Mouse (Mus musculus) forebrain, embryonic 16.5 days (tissue): ENCODE measurements around the gene Dgkg. TPM values are rescaled to one million over a fixed set of nuclear protein-coding genes. Genes with fewer than 3 reads are reported as not detected.

Experiments
- ATAC-seq: fragments of 200-750 bp; cut with Nextera tagmentation; 2 replicates; pipeline ENCODE4 v1.8.0; 2017; ENCODE audit warnings: mild to moderate bottlenecking, moderate library complexity
- H3K27ac ChIP-seq: fragments of 300-500 bp; sonication (generic); 2 replicates; pipeline ENCODE4 v1.5.1; 2014; ENCODE audit warnings: low read length, control low read depth
- H3K27me3 ChIP-seq: fragments of 300-500 bp; sonication (generic); replicated peaks from 2 replicates; pipeline ENCODE4 v1.6.1; 2014; ENCODE audit warnings: low read length; ENCODE audit not compliant: control insufficient read depth, insufficient read depth
- H3K36me3 ChIP-seq: fragments of 300-500 bp; sonication (generic); 2 replicates; pipeline ENCODE4 v1.6.1; 2014; ENCODE audit not compliant: control insufficient read depth, insufficient read depth
- H3K4me1 ChIP-seq: fragments of 300-500 bp; sonication (generic); replicated peaks from 2 replicates; pipeline ENCODE4 v1.6.1; 2014; ENCODE audit warnings: low read length; ENCODE audit not compliant: control insufficient read depth, insufficient read depth
- H3K4me2 ChIP-seq: fragments of 300-500 bp; sonication (generic); 2 replicates; pipeline ENCODE4 v1.6.1; 2014; ENCODE audit warnings: mild to moderate bottlenecking, low read length, control low read depth
- H3K4me3 ChIP-seq: fragments of 300-500 bp; sonication (generic); replicated peaks from 2 replicates; pipeline ENCODE4 v1.5.1; 2014; ENCODE audit warnings: mild to moderate bottlenecking, low read length, control low read depth
- H3K9ac ChIP-seq: fragments of 300-500 bp; sonication (generic); replicated peaks from 2 replicates; pipeline ENCODE4 v1.6.1; 2014; ENCODE audit warnings: low read depth, low read length, control low read depth
- H3K9me3 ChIP-seq: fragments of 300-500 bp; sonication (generic); 2 replicates; pipeline ENCODE4 v1.6.1; 2016; ENCODE audit warnings: low read length; ENCODE audit not compliant: control insufficient read depth
- WGBS: fragments of 180-500 bp; shearing (Covaris S2); extraction: QIAGEN DNeasy Blood & Tissue Kit; methylation state at CpG from one replicate; pipeline ENCODE4 v1.1.7; 2014; 5-methylcytosine and 5-hydroxymethylcytosine counted together
- polyA plus RNA-seq: library from polyadenylated mRNA; unstranded; fragments of >200 nt; fragmentation: Nextera tagmentation; extraction: Ambion mirVana; gene quantifications from 2 replicates; pipeline ENCODE4 v1.2.1, GENCODE M21; 2015

The Dgkg gene
- polyA plus RNA-seq, 1 experiment from 2014 or later = 6.6 TPM

DNA sequence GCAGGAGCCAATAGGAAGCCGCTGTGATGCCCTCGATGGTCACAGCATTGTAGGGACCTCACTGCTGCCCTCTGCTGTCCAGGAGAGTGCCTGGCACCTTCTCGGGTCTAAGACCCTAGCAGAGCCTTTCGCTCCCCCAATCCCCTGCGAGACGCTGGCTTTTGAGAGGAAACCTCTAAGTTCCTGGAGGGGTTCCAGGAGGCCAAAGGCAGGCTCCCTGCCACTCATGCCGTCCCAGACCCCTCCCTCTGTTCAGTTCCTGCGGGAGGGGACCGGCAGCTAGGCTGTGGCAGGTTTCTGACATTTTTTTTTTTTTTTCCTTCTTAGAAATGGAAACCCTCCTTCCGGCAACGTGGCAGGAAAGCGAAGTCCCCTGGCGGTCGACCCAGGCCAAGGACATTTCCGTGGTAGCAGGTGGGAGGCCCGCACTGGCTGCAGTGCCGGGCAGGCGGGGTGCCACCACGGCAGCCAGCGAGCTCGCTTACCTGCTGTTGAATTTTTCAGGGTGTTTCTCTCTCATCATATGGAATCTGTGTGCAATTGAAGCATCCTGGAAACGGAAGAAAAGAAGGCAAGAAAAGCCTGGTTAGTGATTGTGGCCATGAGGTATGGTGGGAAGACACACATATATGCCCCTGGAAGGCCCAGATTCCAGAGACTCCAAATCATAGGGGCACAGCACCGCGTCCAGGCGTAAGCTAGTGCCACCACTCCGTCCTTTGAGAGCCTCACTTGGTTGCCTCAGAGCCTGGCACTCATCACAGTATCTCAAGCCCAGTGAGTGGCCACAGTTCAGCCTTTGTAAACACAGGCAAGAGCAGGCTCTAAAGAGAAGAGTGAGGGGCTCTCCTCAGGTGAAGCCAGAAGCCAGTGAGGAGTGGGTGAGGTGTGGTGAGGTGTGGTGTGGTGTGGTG lies 108.6 kb downstream of the Dgkg start:
- 7% methylated on average over 26 of the region's 26 CpGs for WGBS
- no peaks in the 10 kb centered on the region for H3K9me3 ChIP-seq

GRCm38 (mm10) chr16:22547741-22548140 lies 109.3 kb downstream of the Dgkg start:
- 0 out of 2 replicates have a peak overlapping the region, but pooled peaks have one; percentile 65 for H3K9ac ChIP-seq
- no peak for ATAC-seq
- H3K36me3 ChIP-seq = no peaks in the 10 kb centered on the region
- H3K27me3 ChIP-seq = no peaks in the 10 kb centered on the region
- no peak overlapping the region for H3K27ac ChIP-seq
- peaks cover 22% of the 10 kb centered on the region for H3K4me1 ChIP-seq
- H3K4me2 ChIP-seq = peak overlapping the region; percentile 76
- 64% methylated on average over 10 of the region's 10 CpGs for WGBS
- no peaks in the 10 kb centered on the region for H3K9me3 ChIP-seq
- H3K4me3 ChIP-seq = peak overlapping the region; percentile 48

More for the DNA sequence above, 108.6 kb downstream of the Dgkg start:
- H3K4me3 ChIP-seq = peak overlapping the region; percentile 48
- peak; percentile 85 for ATAC-seq
- H3K9ac ChIP-seq = peak overlapping the region; percentile 65
- peaks cover 22% of the 10 kb centered on the region for H3K4me1 ChIP-seq
- H3K36me3 ChIP-seq = no peaks in the 10 kb centered on the region
- H3K27me3 ChIP-seq = no peaks in the 10 kb centered on the region
- H3K4me2 ChIP-seq = peak overlapping the region; percentile 76
- H3K27ac ChIP-seq = no peak overlapping the region

- Histone ChIP-seq H3K4me2 (no peak overlapping the region), H3K4me1 (peaks cover 22% of the 10 kb centered on the region), H3K36me3 (no peaks in the 10 kb centered on the region), H3K9me3 (no peaks in the 10 kb centered on the region), H3K27ac (peak overlapping the region; percentile 34), H3K4me3 (no peak overlapping the region), H3K27me3 (no peaks in the 10 kb centered on the region), H3K9ac (no peak overlapping the region)
- no peak for ATAC-seq
- 77% methylated on average over 8 of the region's 8 CpGs for WGBS
Observed at GRCm38 (mm10) chr16:22545799-22546198, 111.2 kb downstream of the Dgkg start.

GRCm38 (mm10) chr16:22545016-22545561 lies 111.9 kb downstream of the Dgkg start:
- WGBS = 6% methylated on average over 3 of the region's 3 CpGs
- Histone ChIP-seq H3K27ac (peak overlapping the region; percentile 34), H3K4me2 (no peak overlapping the region), H3K9ac (no peak overlapping the region), H3K9me3 (no peaks in the 10 kb centered on the region), H3K4me3 (no peak overlapping the region), H3K4me1 (peaks cover 22% of the 10 kb centered on the region), H3K27me3 (no peaks in the 10 kb centered on the region), H3K36me3 (no peaks in the 10 kb centered on the region)
- peak; percentile 75 for ATAC-seq

DNA sequence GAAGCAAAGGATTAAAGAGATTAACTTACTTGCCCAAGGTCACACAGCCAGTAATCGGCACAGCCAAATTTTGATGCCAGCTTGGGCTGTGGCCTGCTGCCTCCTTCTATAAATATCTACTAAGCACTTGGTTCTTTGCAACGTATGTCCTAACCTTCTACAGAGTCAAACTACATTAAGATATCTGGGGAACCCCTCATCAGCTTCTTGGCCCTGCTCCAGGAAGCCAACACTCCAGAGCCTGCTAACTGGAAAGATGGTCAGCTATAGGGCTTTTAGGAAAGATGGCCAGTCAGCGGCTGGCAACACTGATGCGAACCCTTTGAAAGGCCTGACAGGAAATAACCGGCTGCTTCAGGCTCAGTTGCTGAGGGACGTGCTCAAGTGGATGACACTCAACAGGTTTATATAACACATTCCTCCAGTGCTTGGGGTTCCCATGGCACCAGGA lies 114.3 kb downstream of the Dgkg start:
- Histone ChIP-seq H3K27me3 (no peaks in the 10 kb centered on the region), H3K9ac (no peak overlapping the region), H3K36me3 (no peaks in the 10 kb centered on the region), H3K4me1 (peaks cover 11% of the 10 kb centered on the region), H3K27ac (no peak overlapping the region), H3K4me3 (no peak overlapping the region), H3K4me2 (no peak overlapping the region), H3K9me3 (no peaks in the 10 kb centered on the region)
- no peak for ATAC-seq
- 89% methylated on average over 6 of the region's 6 CpGs for WGBS

DNA sequence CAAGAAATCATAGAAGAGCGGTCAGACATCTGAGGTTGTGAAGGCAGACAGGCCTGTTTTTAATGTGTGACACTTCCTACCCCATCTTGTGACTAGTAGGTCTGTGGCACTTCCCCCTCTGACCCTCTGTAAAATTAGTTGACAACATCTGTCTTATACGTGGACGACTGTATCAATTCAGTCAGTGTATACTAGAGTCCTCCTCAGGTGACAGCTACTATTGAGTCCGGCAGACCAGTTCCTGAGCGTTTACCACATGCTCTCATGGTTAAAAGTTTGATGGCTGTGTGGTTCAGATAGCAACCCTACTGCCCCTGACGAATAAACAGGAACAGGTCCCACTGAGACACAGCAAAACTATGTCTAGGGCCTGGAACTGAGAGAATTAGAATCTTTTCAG lies 117.7 kb downstream of the Dgkg start:
- no peak for ATAC-seq
- Histone ChIP-seq H3K9ac (no peak overlapping the region), H3K4me2 (no peak overlapping the region), H3K4me3 (no peak overlapping the region), H3K27me3 (no peaks in the 10 kb centered on the region), H3K9me3 (no peaks in the 10 kb centered on the region), H3K36me3 (no peaks in the 10 kb centered on the region), H3K4me1 (no peaks in the 10 kb centered on the region), H3K27ac (no peak overlapping the region)
- WGBS = 72% methylated on average over 6 of the region's 6 CpGs

DNA sequence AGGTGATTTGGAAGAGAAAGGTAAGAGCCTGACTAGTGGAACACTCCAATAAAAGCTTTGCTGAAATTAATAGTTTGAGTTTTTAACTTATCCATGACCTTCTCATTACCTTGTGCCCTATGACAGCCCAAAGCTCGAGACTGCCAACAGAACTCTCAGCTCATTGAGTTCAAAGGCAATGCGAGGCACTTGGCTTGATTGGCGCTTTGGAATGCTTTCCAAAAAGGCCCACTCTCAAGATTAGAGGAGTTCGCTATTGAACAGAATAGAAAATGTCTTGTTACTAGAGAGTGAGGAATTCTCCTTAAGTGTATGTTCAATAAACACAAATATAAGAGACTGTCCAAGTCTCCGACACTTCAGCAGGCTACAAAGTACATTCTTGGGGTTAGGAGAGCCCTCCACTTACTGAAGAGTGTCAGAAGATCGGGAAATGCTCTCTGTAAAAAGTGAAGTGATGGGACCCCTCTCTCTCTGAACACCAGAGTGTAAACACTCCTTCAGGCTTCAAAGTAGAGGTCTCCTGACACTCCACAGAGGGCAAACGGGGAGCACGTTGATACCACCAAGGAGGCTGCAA lies 120.3 kb downstream of the Dgkg start:
- 62% methylated on average over 8 of the region's 8 CpGs for WGBS
- Histone ChIP-seq H3K9ac (no peak overlapping the region), H3K4me3 (no peak overlapping the region), H3K4me2 (no peak overlapping the region), H3K27ac (no peak overlapping the region), H3K27me3 (no peaks in the 10 kb centered on the region), H3K36me3 (no peaks in the 10 kb centered on the region), H3K9me3 (no peaks in the 10 kb centered on the region), H3K4me1 (no peaks in the 10 kb centered on the region)
- no peak for ATAC-seq

- Histone ChIP-seq H3K4me1 (no peaks in the 10 kb centered on the region), H3K4me2 (no peak overlapping the region), H3K9me3 (no peaks in the 10 kb centered on the region), H3K4me3 (no peak overlapping the region), H3K27me3 (no peaks in the 10 kb centered on the region), H3K9ac (no peak overlapping the region), H3K27ac (no peak overlapping the region), H3K36me3 (no peaks in the 10 kb centered on the region)
- 93% methylated on average over 3 of the region's 3 CpGs for WGBS
- ATAC-seq = no peak
Observed at GRCm38 (mm10) chr16:22533087-22533486, 123.9 kb downstream of the Dgkg start.

- Histone ChIP-seq H3K27ac (no peak overlapping the region), H3K36me3 (no peaks in the 10 kb centered on the region), H3K4me3 (no peak overlapping the region), H3K4me2 (no peak overlapping the region), H3K9ac (no peak overlapping the region), H3K4me1 (no peaks in the 10 kb centered on the region), H3K27me3 (no peaks in the 10 kb centered on the region), H3K9me3 (no peaks in the 10 kb centered on the region)
- WGBS = 89% methylated on average over 6 of the region's 6 CpGs
- no peak for ATAC-seq
Observed at GRCm38 (mm10) chr16:22531834-22532233, 125.2 kb downstream of the Dgkg start.
